Mouse (Mus musculus): ENCODE data around the gene Frrs1l.

Frrs1l gene

GRCm38 (mm10) chr4:56915732-56916325 is 74.4 kb downstream of the Frrs1l start:
- in situ Hi-C loops (cut with MboI; ENCODE audit: low sequenced_read_pairs): no loop called here

GRCm38 (mm10) chr4:56914761-56915160 is 75.4 kb downstream of the Frrs1l start:
- in situ Hi-C loops (cut with MboI; ENCODE audit: low sequenced_read_pairs): no loop called here

GRCm38 (mm10) chr4:56914338-56914737 is 75.9 kb downstream of the Frrs1l start:
- in situ Hi-C loops (cut with MboI; ENCODE audit: low sequenced_read_pairs): no loop called here

- in situ Hi-C loops (cut with MboI; ENCODE audit: low sequenced_read_pairs): no loop called here
Observed at GRCm38 (mm10) chr4:56912382-56913001, 77.7 kb downstream of the Frrs1l start.

GRCm38 (mm10) chr4:56909568-56909967 is 80.6 kb downstream of the Frrs1l start:
- in situ Hi-C loops (cut with MboI; ENCODE audit: low sequenced_read_pairs): no loop called here

- in situ Hi-C loops (cut with MboI; ENCODE audit: low sequenced_read_pairs): no loop called here
Observed at GRCm38 (mm10) chr4:56907671-56908070, 82.5 kb downstream of the Frrs1l start.
